Mouse (Mus musculus) heart, postnatal 10 days (tissue): ENCODE results near the gene Fbxl14. TPM values are rescaled to one million over a fixed set of nuclear protein-coding genes. Genes with fewer than 3 reads are reported as not detected.

Experiments
- DNase-seq, 2 experiments: peaks; one replicate each; pipeline ENCODE4 v3.0.0; 2021
- intact Hi-C: fragments of 180-260 bp; cut with DNase I; formaldehyde crosslinking; loops from one replicate; pipeline ENCODE4 v1.15.1; 2025
- total RNA-seq, 2 experiments: library from RNA; stranded (reverse); gene quantifications; 2 replicates each; pipeline ENCODE4 v1.2.3; 2021

Fbxl14 gene
- total RNA-seq, 2 experiments from 2014 or later: 19.5 to 20.0 TPM

DNA sequence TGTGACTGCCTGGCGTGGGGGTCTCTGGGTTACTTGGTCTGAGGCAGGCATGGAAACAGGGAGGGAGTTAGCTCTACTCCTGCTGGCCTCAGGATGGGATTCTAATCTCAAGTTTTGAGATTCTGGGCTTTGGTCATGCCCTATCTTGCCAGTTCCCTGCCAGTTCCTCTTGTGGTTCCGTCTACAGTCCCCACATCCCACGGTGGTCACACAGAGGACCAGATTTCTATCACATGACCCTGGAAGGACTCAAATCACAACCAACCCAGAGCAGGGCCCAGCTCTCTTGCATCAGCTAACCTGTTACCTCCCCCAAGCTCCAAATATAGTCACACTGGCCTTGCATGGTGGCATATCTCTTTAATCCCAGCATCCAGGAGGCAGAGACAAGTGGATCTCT lies 50.2 kb downstream of the Fbxl14 start:
- intact Hi-C loops: no loop called here
- DNase-seq: no peak

Other genes starting within 250 kb of the Fbxl14 start
- not detected for gene Cacna2d4, start 243.1 kb upstream of the Fbxl14 start, total RNA-seq
- not detected for gene Lrtm2, start 148.9 kb upstream of the Fbxl14 start, total RNA-seq
- gene Adipor2, start 62.0 kb upstream of the Fbxl14 start, total RNA-seq: 10 to 100 TPM; 59.0 to 61.0 TPM
- gene Wnt5b, start 64.7 kb downstream of the Fbxl14 start, total RNA-seq: 1 to 10 TPM; 5.3 to 7.2 TPM